Mouse (Mus musculus): Measurements from ENCODE around the gene Fbxw4. TPM values are rescaled to one million over a fixed set of nuclear protein-coding genes. Genes with fewer than 3 reads are reported as not detected.

Gene Fbxw4
- polyA plus RNA-seq, 1 experiment from 2014 or later, result 9.2 TPM

DNA sequence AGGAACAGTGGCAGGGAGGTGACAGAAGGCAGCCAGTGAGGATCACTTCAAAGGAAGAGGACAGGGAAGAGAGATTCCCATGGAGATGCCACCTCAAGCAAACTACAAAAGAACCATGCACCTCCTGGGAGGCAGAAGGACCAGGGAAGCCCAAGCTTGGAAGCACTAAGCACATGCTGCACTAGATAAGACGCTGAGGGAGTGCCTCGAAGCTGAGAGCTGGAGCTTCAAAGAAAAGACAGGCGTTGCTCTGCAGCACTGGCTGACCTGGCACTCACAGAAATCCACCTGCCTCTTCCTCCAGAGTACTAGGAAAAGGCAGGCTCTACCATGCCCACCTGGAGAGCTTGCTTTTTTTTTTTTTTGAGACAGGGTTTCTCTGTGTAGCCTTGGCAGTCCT lies 33.1 kb downstream of the Fbxw4 start:
- Histone ChIP-seq H3K9ac (no peak overlapping the region), H3K9me3 (no peaks in the 10 kb centered on the region), H3K4me1 (replicated peaks) (no peaks in the 10 kb centered on the region), H3K27ac (replicated peaks) (no peak overlapping the region), H3K27me3 (0 out of 2 replicates have a peak, but pooled peaks cover 2% of the 10 kb centered on the region), H3K4me3 (no peak overlapping the region), H3K4me2 (no peak overlapping the region), H3K36me3 (peaks cover 18% of the 10 kb centered on the region)
- 23% methylated on average over 3 of the region's 3 CpGs for WGBS
- ATAC-seq (ENCODE audit: low FRiP score, low read depth), result no peak

DNA sequence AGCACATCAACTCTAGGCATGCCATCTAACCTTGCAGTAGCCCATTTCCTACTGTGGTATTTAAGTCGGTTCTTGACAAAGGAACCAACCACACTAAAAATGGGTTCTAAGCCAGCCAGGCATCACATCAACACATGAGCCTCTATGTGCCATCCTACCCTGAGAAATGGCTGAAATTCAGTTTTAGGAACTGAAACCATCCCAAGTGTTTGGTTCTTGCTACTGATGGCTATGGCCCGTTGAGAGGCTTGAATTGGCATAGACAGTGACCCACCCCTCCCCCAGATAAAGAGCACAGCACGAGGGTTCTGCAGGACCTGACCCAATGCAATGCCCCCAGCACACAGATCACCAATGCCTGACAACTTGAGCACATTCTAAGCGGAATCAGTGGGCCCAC lies 36.4 kb downstream of the Fbxw4 start:
- Histone ChIP-seq H3K36me3 (peaks cover 6% of the 10 kb centered on the region; the same call in 1 of the 2 replicates), H3K4me2 (no peak overlapping the region), H3K4me3 (no peak overlapping the region), H3K4me1 (replicated peaks) (no peaks in the 10 kb centered on the region), H3K9ac (no peak overlapping the region), H3K27me3 (peaks cover 2% of the 10 kb centered on the region; the same call in 1 of the 2 replicates), H3K9me3 (no peaks in the 10 kb centered on the region), H3K27ac (replicated peaks) (no peak overlapping the region)
- ATAC-seq (ENCODE audit: low FRiP score, low read depth), result no peak
- 84% methylated on average over 4 of the region's 4 CpGs for WGBS

DNA sequence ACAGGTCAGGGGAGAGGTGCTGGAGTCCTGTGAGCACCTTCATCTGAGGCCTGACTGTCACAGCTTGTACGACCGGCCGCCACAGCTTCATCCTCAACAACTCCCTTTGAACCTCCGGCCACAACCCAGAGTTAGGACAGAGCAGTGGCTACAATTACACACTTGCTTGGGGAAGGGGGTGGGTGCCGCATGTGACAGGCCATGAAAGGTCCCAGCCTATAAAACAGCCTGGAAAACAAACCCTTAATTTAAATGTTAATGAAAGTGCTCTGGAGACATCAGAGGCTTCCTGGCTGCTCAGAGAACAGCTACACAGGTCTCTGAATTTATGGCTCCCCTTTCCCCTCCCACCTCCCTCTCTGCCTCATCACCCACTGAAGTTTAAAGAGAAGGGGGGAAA lies 38.0 kb downstream of the Fbxw4 start:
- Histone ChIP-seq H3K27ac (replicated peaks) (no peak overlapping the region), H3K4me1 (replicated peaks) (peaks cover 1% of the 10 kb centered on the region; the same call in 1 of the 2 replicates), H3K27me3 (peaks cover 2% of the 10 kb centered on the region; the same call in 1 of the 2 replicates), H3K9ac (no peak overlapping the region), H3K9me3 (no peaks in the 10 kb centered on the region), H3K4me3 (no peak overlapping the region), H3K36me3 (peaks cover 6% of the 10 kb centered on the region; the same call in 1 of the 2 replicates), H3K4me2 (no peak overlapping the region)
- WGBS, result 32% methylated on average over 5 of the region's 5 CpGs
- ATAC-seq (ENCODE audit: low FRiP score, low read depth), result no peak

DNA sequence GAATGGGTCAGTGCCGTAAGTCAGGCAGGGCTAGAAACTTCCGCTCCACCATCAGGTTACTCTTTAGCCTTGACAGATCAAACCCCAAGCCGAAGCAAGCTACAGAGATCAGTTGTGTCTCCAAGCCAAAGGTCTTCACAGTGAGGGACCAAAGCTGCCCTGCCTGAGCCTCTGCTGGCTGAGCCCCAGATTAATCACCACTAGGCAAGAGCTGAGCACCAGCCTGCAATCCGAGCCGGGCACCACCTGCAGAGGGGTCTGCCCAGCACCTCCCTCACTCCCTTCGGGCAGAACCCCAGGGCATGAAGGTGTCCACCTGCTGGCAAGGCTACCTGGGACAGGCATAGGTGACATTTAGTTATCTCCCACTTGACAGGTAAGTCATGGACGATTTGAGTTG lies 39.1 kb downstream of the Fbxw4 start:
- no peak overlapping the region for H3K27ac ChIP-seq (replicated peaks)
- H3K4me3 ChIP-seq, result no peak overlapping the region
- WGBS, result 69% methylated on average over 7 of the region's 7 CpGs
- peaks cover 4% of the 10 kb centered on the region; the same call in 1 of the 2 replicates for H3K36me3 ChIP-seq
- H3K27me3 ChIP-seq, result peaks cover 2% of the 10 kb centered on the region; the same call in 1 of the 2 replicates
- no peak overlapping the region for H3K4me2 ChIP-seq
- no peak for ATAC-seq (ENCODE audit: low FRiP score, low read depth)
- H3K9me3 ChIP-seq, result no peaks in the 10 kb centered on the region
- no peak overlapping the region for H3K9ac ChIP-seq
- peaks cover 12% of the 10 kb centered on the region for H3K4me1 ChIP-seq (replicated peaks)

DNA sequence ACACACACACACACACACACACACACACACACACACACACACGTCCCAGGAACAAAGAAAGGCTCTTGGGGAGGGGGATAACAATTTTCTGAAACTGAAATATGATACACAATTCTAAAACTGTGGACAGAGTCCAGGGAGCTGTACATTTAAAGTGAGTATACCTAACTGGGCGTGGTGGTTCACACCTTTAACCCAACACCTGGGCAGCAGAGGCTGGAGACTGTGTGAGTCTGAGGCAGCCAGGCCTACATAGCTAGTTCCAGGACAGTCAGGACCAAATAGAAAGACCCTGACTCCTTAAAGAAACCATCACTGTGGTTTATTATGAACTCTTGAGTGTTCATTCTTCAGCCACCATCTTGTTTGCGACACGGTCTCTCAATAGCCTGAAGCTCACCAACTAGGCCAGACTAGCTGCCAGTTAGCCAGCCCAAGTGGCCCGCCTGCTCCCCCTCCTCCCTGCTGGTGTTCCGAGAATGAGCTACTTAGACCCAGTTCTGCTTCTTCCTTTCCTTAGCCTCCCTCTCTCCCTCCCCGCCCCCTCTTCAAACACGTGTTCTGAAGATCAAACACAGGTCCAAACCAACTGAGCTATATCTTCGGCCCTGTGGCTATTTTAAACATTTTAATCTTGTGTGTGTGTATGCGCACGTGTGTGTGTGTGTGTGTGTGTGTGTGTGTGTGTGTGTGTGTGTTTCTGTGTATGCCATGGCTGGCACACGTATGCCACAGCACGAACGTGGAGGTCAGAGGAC lies 40.2 kb downstream of the Fbxw4 start:
- peaks cover 2% of the 10 kb centered on the region; the same call in 1 of the 2 replicates for H3K27me3 ChIP-seq
- H3K4me3 ChIP-seq, result no peak overlapping the region
- H3K36me3 ChIP-seq, result peaks cover 4% of the 10 kb centered on the region; the same call in 1 of the 2 replicates
- H3K4me1 ChIP-seq (replicated peaks), result peaks cover 24% of the 10 kb centered on the region
- ATAC-seq (ENCODE audit: low FRiP score, low read depth), result no peak
- no peaks in the 10 kb centered on the region for H3K9me3 ChIP-seq
- no peak overlapping the region for H3K4me2 ChIP-seq
- 86% methylated on average over 14 of the region's 14 CpGs for WGBS
- no peak overlapping the region for H3K27ac ChIP-seq (replicated peaks)
- no peak overlapping the region for H3K9ac ChIP-seq

DNA sequence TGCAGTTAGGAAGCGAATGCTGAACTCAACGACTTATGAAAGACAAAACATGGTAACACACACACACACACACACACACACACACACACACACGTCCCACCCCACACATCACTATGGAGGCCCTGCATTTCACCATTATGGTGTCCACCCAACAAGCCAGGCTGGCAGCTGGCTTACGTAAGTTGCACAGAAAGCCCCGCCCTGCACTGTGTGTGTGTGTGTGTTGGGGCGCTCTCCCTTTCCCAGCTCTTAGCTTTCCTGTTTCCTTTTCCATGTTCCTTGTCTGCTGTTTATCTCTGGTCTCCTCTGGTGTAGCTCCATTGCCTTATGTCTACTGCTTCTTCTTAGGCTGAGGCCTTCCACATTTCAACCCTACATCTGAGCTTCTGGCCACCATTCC lies 41.9 kb downstream of the Fbxw4 start:
- Histone ChIP-seq H3K4me3 (no peak overlapping the region), H3K27me3 (no peaks in the 10 kb centered on the region; the same call in 1 of the 2 replicates), H3K36me3 (no peaks in the 10 kb centered on the region), H3K4me2 (no peak overlapping the region), H3K9me3 (no peaks in the 10 kb centered on the region), H3K27ac (replicated peaks) (no peak overlapping the region), H3K4me1 (replicated peaks) (peaks cover 26% of the 10 kb centered on the region), H3K9ac (no peak overlapping the region)
- 93% methylated on average over 6 of the region's 6 CpGs for WGBS
- ATAC-seq (ENCODE audit: low FRiP score, low read depth), result no peak

DNA sequence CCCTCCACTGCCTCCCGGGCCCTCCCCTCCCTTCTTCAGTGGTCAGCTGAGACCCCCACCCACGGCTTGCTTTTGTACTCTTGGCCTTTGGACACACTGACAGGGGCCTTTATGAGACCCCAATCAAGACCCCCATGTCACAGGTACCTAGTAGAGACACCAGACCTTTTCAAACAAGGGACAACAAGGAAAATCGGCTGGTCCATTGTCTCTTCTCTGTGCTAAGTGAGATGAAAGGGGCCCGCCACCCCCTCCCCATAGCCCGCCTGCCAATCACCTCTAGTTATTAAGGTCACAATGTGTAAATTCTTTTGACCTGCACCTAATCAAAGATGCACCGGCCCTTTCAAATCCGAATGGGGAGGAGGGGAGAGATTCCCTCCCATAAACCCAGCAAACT lies 43.4 kb downstream of the Fbxw4 start:
- no peak overlapping the region for H3K4me2 ChIP-seq
- WGBS, result 22% methylated on average over 7 of the region's 7 CpGs
- no peak for ATAC-seq (ENCODE audit: low FRiP score, low read depth)
- H3K9me3 ChIP-seq, result no peaks in the 10 kb centered on the region
- H3K4me1 ChIP-seq (replicated peaks), result peaks cover 26% of the 10 kb centered on the region
- no peaks in the 10 kb centered on the region; the same call in 1 of the 2 replicates for H3K27me3 ChIP-seq
- no peaks in the 10 kb centered on the region; the same call in 1 of the 2 replicates for H3K36me3 ChIP-seq
- no peak overlapping the region for H3K27ac ChIP-seq (replicated peaks)
- H3K4me3 ChIP-seq, result no peak overlapping the region
- no peak overlapping the region for H3K9ac ChIP-seq

DNA sequence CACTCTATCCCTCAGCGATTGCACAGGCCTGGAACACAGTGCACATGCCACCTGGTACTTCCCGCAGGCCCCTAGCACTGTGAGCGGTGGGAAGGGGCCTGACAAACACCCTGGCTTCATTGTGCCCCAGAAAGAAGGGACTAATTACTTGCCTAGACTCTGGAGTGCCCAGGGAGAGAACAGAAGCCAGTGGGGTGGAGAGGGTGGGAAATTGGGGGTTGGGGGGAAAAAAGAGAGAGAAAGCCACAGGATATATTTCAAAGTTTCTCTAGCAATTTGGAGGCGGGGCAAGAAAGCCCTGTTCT lies 43.9 kb downstream of the Fbxw4 start:
- Histone ChIP-seq H3K9me3 (no peaks in the 10 kb centered on the region), H3K36me3 (no peaks in the 10 kb centered on the region; the same call in 1 of the 2 replicates), H3K9ac (no peak overlapping the region), H3K27me3 (no peaks in the 10 kb centered on the region; the same call in 1 of the 2 replicates), H3K4me1 (replicated peaks) (peaks cover 26% of the 10 kb centered on the region), H3K27ac (replicated peaks) (no peak overlapping the region), H3K4me2 (no peak overlapping the region), H3K4me3 (no peak overlapping the region)
- 25% methylated on average over 4 of the region's 4 CpGs for WGBS
- no peak for ATAC-seq (ENCODE audit: low FRiP score, low read depth)

DNA sequence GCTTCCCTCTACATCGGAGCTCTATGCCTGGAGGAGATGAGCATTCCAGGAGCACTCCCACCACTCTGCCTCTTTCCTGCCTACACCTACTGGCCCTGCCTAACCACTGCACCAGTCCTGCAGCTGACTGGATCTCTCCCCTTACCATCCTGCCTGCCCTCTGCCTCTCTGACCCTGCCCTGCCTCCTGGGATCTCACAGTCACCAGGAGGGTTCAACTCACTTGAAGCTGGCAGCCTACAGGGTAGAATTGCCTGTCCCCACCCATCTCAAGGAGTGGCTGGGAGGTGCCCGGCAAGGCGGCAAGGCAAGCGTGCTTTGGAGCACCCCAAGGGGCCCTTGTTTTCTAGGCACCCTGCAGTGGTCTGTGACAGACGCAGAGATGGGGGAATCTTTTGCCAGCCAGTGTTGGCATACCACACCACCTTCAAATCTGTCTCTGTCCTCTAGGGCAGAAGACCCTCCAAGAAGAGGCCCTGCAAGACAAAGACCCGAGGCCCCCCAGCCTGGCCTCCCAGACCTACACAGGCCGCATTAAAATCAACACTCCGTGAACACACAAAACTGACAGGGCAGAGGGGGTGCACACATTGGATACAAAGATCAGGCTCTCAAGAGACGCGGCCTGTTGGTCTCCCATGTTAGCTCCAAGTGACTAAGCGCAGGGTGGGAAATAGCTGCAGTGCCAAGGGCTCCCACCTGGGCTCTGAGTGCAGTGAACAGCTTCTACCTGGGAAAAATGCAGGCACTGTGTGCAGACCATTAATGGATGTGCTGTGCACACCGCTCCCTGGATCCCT lies 44.5 kb downstream of the Fbxw4 start:
- peak; percentile 37; the same call in 1 of the 2 replicates for ATAC-seq (ENCODE audit: low FRiP score, low read depth)
- no peaks in the 10 kb centered on the region; the same call in 1 of the 2 replicates for H3K36me3 ChIP-seq
- no peak overlapping the region for H3K9ac ChIP-seq
- WGBS, result 27% methylated on average over 12 of the region's 12 CpGs
- H3K27me3 ChIP-seq, result no peaks in the 10 kb centered on the region; the same call in 1 of the 2 replicates
- H3K9me3 ChIP-seq, result no peaks in the 10 kb centered on the region
- no peak overlapping the region for H3K4me3 ChIP-seq
- no peak overlapping the region for H3K4me2 ChIP-seq
- peaks cover 26% of the 10 kb centered on the region for H3K4me1 ChIP-seq (replicated peaks)
- peak overlapping the region; percentile 22; the same call in 1 of the 2 replicates for H3K27ac ChIP-seq (replicated peaks)

DNA sequence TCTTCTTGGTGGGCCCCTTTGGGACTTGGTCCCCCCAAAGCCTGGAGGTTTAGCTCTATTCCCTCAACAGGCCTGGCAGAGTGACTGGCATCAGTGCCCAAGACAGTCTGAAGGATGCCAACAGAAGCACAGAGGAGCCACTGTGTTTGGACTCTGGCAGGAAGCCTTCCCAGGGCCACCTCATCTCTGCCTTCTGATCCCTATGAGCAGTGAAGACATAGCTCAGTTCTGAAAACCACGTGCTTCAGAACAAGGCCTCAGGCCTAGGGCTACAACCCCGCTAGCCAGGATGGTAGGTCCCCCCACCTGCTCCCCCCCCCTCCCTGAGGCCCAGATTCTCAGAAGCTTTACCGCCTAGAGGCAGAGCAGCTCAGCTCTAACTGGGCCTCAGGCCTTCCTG lies 45.2 kb downstream of the Fbxw4 start:
- 60% methylated on average over 3 of the region's 3 CpGs for whole genome bisulfite sequencing
- no peak overlapping the region for H3K9ac ChIP-seq
- H3K27ac ChIP-seq (replicated peaks), result peak overlapping the region; percentile 22; the same call in 1 of the 2 replicates

DNA sequence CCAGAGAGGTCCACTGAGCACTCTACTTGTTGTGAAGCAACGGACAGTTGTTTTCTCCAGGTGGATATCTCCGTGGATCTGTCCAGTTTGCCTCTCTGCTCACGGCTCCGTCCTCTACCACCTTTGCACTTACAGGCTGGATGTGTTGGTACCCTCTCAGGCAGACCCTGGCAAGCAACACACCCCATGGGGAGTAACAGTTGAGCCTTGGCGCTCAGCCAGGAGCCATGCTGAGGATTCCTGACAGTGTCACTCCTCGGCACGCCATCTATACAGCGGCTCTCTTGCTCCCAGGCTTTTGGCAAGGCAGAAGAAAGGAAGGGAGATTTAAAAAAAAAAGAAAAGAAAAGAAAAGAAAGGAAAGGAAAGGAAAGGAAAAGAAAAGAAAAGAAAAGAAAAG lies 45.7 kb downstream of the Fbxw4 start:
- Histone ChIP-seq H3K27me3 (no peaks in the 10 kb centered on the region; the same call in 1 of the 2 replicates), H3K4me1 (replicated peaks) (peaks cover 26% of the 10 kb centered on the region), H3K9ac (no peak overlapping the region), H3K9me3 (no peaks in the 10 kb centered on the region), H3K27ac (replicated peaks) (no peak overlapping the region), H3K4me3 (no peak overlapping the region), H3K4me2 (no peak overlapping the region), H3K36me3 (no peaks in the 10 kb centered on the region; the same call in 1 of the 2 replicates)
- no peak for ATAC-seq (ENCODE audit: low FRiP score, low read depth)
- 52% methylated on average over 8 of the region's 8 CpGs for whole genome bisulfite sequencing

More for the DNA sequence above, 45.2 kb downstream of the Fbxw4 start:
- H3K36me3 ChIP-seq, result no peaks in the 10 kb centered on the region; the same call in 1 of the 2 replicates
- H3K27me3 ChIP-seq, result no peaks in the 10 kb centered on the region; the same call in 1 of the 2 replicates
- no peaks in the 10 kb centered on the region for H3K9me3 ChIP-seq
- peak; percentile 72; the same call in 1 of the 2 replicates for ATAC-seq (ENCODE audit: low FRiP score, low read depth)
- H3K4me2 ChIP-seq, result no peak overlapping the region
- H3K4me1 ChIP-seq (replicated peaks), result peaks cover 26% of the 10 kb centered on the region
- H3K4me3 ChIP-seq, result no peak overlapping the region

DNA sequence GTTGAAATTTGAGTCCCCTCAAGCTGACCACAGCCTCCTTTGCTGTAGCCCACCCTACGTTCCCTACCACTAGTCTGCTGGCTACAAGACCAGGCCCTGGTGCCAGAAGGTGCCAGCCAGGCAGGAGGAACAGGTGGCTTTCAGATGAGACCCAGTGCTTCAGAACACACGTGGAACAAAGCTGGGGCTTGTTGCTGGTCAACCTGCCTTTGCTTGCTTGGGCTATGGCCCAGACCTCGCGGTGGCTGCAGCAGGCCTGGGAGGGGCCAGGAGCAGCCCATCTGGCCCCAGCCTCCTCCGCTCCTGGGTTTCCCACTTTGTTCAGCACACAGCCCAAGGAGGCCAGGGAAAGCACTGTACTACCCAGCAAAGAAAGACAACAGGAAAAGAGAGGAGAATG lies 49.3 kb downstream of the Fbxw4 start:
- Histone ChIP-seq H3K4me2 (no peak overlapping the region), H3K27ac (replicated peaks) (no peak overlapping the region), H3K36me3 (no peaks in the 10 kb centered on the region; the same call in 1 of the 2 replicates), H3K4me3 (no peak overlapping the region), H3K9me3 (no peaks in the 10 kb centered on the region), H3K4me1 (replicated peaks) (peaks cover 17% of the 10 kb centered on the region), H3K27me3 (no peaks in the 10 kb centered on the region), H3K9ac (no peak overlapping the region)
- ATAC-seq (ENCODE audit: low FRiP score, low read depth), result no peak
- 66% methylated on average over 5 of the region's 5 CpGs for WGBS
